Mouse (Mus musculus) retina, adult 2 months (tissue): ENCODE data around the gene Depdc1b.

Experiments used
- DNase-seq: peaks from one replicate; pipeline ENCODE4 v3.0.0-alpha.2; 2012; ENCODE audit warnings: low read depth, low spot score

Gene Depdc1b

DNA sequence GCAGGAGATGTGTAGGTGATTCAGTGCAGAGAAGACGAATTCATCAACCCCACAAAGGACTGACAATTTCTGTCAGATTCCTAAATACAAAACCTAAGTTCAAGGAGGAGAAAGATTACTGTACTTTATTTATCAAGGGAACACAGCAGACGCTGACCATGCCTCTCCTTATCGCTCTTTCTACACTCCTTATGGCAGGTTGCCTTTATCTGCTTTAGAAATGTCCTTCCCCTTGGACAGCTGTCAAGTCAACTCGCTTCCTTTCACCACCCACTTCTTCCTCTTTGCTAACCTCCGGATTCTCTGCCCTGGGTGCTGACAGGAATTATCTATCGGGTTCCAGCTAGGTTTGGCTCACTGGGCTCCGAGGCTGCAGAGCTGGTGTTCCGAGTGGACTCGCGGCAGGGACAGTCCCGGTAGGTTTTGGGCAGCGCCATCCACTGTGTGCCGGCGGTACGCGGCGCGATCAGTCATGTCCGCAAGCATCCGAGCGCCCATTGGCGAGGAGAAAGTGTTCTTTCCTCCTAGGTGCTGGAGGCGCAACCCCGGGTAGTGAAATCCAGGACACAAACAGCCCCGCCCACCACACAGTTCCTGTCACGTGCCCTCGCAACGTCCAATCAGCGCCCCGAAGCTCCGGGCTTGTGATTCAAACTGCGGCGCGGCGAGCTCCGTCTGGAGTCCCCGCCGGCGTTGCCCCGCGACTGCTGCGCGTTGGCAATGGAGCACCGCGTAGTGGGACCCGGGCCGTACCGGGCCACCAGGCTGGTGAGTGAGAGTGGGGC is at the start of gene Depdc1b:
Gene Depdc1b, plus strand, starts transcription at position 631 of the 785 bp plus-strand sequence.
- DNase-seq = peak; percentile 71

DNA sequence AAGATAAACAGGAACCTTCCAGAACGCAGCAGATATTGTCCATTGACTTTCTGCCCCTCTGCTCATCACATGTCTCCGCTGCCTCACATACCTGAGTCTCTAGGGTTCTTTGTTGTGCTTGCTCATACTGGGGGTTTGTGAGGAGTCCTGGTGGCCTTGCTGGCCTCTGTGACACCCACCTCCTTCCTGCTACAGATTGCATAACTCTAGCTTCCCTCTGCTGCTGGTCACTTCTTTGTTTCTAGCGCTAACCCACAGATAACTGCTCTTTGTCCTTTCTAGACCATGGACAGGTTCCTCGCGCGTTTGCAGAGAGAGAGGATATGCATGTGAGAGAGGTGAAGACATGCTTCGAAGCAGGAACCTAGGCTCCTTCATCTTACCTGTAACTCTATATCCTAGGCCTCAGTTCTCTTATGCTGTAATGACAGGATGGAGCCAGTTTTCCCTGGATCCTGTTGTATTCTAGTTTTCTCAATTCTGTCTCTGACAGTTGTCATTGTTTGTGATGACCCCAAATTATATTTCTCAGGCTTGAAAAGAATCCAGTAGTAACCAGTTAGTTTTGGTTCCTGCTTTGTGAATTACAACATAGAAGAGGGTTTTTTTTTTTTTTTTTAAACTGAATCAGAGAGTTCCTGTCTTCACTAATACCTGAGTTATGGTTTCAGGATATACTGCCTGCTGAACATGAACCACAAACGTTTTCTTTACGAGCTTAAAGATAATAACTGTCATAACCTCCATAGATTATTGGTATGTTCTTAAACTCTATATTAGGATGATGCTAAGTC is 48.1 kb upstream of the Depdc1b start:
- DNase-seq = no peak

DNA sequence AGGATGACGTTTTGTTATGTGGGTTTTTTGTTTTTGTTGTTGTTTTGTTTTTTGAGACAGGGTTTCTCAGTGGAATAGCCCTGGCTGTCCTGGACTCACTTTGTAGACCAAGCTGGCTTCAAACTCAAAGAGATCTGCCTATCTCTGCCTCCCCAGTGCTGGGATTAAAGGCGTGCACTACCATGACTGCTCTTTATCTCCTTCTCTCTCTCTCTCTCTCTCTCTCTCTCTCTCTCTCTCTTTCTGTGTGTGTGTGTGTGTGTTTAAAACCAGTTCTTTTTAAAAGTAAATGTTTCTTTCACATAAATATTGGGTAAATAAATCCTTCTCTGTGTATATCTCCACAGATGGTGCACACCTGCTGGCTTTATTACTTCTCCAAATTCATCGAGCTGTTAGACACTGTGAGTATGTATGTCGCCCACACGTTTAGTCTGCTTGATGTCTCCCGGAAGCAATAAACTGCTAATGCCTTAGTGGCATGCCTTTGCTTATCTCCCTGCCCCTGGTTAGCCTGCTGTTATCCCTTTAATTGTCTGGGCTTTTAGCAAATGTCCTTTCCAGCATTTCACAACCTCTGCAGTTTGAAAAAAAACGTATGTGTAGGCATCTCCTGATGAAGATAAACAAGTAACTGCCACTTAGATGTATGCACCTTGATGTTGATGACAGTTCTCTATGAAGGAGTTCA is 44.5 kb upstream of the Depdc1b start:
- no peak for DNase-seq

DNA sequence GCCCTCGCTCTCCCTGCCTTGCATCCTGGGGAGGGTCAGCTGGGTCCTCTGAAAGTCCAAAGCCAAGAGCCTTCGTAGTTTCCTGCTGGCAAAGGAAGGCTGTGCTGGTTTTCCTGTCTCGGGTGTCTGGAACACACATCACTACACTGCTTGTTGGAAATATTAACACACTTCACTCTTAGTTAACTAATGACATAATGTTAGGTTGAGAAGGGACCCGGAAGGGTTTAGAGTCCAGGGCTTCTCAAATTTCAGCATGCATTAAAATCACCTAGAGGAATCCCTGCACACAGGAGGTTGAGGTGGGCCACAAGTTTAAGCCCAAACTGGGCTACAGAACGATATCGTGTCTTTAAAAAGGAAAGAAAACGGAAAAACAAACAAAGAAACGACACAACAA is 43.8 kb upstream of the Depdc1b start:
- no peak for DNase-seq

DNA sequence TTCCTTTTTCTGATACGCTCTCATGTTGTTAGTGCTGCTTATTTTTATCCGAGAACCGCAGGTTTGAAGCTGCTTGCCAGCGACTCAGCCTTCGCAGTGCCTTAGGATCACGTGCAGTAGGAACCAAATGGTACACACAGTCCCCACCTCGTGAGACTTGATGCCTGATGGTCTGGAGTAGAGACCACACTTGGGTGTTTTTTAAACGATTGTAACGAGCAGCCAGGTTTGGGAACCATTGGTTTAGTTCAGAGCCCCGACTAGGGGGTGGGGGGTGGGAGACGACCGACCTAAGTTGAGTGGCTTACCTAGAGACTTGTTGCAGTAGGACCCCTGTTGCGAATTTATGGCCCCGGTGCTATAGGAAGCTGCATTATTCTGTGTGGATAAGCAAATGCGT is 43.1 kb upstream of the Depdc1b start:
- no peak for DNase-seq

DNA sequence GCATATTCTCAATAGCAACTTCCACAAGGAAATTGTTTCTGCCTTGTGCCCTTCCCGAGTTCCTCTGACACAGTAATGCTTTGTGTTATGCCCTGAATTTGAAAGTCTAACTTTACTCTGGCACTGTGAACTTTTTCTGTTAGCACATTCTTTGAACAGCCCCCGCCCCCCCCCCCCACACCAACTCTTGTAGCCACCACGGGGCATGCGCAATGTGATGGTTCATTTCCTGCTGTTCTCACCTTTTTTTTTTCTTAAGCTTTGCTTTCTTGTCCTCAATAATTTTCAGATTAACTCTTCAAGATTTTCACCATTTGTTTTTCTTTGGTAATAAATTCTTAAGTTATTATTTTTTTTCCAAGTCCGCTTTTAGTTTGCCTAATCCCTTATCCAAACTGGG is 42.7 kb upstream of the Depdc1b start:
- DNase-seq = no peak

DNA sequence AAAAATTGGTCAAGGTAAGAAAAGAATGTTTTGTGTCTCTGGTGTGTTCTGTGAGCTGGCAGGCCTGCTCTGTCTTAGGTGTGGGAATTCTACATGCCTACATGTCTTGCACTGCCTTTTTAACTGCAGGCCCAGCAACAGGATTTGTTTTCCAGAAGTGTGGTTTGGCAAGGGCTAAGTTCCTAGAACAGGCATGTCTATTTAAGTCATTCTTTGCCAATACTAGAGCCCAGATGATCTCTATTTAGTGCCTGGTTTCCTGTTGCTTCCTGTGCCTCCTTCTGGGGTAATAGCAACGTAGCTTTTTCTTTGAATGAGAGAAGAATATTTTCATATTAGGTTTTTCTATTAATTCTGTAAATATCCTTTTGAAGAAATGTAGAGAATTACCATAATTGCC is 39.6 kb upstream of the Depdc1b start:
- no peak for DNase-seq

DNA sequence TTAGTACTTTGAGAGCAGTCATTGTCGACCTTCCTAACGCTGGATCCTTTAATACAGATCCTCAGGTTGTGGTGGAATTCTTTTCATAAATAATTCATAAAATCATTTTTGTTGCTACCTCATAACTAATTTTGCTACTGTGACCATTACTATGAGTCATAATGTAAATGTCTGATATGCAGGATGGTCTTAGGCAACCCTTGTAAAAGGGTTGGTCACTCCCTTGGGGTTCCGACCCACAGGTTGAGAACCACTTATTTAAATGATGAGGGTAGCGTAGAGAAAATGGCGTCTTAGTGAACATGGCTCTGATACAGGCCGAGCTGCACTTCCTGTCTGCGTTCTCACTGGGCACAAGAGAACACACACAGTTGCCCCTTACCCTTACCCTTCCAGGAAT is 38.8 kb upstream of the Depdc1b start:
- no peak for DNase-seq

DNA sequence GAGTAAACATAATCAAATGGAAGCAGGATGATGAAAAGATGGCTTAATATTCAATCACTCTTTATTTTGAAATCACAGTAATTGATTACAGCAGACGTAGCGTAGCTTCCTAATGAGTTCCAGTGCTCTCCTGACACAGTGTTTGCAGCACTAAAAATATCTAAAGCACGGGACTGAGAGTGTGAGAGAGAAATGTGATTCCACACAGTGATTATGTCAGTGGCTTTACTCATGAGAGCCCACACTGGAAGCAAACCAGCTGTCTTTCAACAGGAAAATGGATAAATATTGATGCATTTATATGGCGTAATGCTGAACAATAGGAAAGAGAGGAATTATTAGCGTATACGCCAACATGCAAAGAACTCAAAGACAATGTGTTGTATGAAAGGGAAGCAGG is 37.5 kb upstream of the Depdc1b start:
- no peak for DNase-seq

DNA sequence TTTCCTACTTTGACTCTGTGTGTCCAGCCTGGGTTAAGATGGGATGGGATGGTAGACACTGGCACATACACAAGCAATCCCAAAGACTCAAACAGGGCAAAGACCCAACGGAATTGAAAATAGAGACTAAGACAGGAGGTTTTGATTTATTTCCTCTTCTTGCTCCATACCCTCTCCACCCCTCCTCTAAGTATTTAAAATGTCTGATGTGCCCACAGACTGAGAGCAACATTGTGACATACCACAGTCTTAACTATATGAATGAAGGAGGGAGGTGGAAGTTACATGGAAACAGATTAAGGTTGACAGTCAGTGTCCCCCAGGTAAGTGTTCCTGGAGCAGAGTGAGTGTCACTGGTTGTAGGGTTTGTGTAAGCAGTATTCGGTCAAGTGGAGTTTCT is 31.8 kb upstream of the Depdc1b start:
- DNase-seq = no peak

DNA sequence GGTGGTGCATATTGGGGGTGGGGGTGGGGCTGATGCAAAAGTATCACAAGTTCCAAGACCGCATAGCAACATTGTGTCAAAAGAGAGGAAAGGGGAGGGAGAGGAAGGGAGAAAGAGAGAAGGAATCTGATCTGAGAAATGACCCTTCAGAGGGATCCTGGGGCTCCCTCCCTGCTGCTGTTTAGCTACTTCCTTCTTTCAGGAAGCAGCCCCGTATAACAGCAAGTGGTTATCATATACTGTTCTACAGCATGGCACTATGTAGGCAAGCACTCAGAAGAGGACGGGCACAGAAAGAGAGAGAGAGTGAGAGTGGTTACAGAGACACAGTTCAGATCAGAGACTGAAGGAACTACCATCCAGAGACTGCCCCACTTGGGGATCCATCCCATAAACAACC is 28.2 kb upstream of the Depdc1b start:
- DNase-seq = no peak

DNA sequence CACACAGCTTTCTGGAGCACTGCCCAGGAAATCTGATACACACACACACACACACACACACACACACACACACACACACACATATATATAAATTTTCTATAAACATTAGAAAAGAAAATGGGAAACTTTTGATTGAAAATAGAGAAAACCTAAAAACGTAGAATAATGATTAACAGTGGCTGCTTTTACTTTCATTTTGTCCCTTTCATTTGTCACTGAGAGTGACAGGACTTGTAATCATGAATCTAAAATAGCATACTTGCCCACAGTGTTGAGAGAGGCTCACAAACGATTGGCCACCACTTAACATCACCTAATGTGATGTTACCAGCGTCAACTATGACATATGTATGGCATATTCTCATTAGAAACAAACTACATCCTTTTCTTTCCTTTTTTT is 26.7 kb upstream of the Depdc1b start:
- DNase-seq = no peak

DNA sequence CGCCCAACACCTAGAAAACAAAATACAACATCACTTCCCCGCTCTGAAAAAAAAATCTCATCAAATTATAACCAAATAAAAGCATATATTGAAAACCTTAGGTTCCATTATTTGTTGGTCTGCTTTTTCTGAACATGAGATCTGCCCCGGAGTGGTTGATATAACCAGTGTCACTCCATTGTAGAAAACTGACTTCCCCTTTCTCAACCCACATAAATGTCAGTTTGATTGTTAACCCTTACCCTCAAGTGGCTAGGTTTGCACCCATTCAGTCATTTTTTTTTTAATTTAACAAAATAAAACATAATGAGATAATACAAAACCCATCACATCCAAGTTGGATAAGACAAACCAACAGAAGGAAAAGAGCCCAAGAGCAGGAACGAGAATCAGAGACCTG is 25.8 kb upstream of the Depdc1b start:
- DNase-seq = no peak

DNA sequence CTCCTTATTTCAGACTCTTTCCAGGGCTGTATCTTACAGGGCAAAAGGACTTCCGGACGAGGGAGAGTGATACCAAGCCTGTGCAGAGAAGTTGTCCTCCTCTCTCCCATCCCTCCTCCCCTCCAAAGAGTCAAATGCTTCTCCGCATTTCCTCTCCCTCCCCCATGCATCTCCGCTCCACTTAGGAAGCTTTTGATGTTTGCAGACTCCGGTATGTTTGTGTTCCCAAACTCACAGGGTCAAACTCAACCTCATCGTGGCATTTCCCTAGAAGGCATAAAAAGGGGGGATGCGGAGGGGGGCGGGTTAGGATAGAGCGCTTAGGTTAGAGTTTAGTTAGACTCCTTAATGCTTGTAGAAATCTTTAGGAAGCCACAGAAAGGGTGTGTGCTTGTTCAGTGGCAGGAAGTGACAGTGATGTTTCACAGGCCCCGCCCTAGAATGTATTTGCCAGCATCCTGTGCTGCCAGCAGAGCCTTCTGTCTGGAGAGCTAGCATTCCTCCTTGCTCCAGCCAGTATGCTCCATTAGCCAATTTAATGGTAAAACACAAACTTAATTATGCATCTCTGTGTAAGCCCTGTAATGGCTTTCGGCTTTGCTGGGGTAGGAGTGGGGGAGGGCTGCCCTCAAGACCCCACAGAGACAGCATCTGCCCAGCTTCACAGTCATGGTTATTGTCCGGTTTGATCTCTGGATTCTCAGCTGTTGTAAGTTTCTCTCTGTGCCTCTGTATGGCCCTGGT is 18.6 kb upstream of the Depdc1b start:
- DNase-seq = no peak

DNA sequence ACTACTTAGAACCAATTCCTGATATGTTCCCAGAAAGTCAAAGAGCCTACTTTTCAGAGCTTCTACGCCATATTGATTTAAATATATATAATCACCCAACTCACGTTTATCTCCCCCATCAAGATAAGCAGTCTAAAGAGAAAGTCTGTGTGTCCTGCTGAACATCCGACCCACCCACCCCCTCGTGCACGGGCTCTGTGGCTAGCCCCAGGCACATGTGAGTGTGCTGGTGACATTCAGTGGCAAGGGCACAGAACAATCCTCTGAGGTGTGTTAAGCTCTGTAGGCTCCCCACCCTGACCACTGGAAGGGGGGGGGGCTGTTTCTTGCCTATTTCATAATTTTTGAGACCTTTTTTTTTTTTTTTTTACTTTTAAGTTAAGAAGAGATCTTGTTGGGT is 17.9 kb upstream of the Depdc1b start:
- DNase-seq = no peak

DNA sequence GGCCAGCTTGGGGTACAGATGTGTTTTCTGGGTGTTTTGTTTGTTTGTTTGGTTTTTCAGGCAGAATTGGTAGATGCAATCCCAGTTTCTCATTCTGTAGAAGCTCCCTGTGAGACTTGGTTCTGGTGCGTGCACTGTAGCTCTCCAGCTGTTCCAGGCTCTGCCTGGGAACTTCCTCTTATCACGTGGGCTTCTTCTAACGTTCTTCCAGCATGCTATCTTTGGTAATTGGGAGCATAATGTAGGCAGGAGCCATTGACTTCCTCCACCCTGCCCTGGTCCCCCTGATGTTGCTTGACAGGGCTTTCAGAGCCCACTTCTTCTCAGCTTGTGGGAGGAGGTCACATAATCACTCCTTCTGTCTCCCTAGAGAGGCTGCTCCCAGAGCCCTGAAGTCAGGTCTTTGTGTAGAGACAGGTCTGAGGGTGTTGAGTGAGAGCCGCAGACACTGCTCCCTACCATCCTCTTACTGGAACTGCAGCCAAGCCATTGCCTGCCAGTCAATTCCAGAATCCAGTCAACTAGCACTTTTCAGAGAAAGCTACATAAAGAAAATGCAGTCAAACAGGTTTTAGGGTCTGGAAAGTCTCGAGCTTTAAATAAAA is 15.7 kb upstream of the Depdc1b start:
- DNase-seq = no peak

DNA sequence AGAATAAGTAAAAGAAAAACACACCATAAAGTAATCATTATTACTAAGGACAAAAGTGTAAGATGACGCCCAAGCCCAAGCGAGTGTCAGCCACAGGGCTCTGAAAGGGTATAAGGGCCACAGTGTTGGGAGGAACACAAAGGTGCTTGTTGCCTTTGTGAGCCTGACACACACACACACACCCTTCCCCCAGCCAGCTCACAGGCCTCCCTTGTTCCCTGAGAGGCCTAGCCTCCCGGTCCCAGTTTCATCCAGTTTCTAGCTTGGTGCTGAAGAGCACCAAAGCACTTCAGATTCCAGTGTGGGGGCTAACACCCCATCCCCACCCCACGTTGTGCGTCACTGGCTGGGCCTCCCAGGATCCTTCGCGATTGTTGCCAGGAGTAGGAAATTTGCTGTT is 14.7 kb upstream of the Depdc1b start:
- DNase-seq = no peak

DNA sequence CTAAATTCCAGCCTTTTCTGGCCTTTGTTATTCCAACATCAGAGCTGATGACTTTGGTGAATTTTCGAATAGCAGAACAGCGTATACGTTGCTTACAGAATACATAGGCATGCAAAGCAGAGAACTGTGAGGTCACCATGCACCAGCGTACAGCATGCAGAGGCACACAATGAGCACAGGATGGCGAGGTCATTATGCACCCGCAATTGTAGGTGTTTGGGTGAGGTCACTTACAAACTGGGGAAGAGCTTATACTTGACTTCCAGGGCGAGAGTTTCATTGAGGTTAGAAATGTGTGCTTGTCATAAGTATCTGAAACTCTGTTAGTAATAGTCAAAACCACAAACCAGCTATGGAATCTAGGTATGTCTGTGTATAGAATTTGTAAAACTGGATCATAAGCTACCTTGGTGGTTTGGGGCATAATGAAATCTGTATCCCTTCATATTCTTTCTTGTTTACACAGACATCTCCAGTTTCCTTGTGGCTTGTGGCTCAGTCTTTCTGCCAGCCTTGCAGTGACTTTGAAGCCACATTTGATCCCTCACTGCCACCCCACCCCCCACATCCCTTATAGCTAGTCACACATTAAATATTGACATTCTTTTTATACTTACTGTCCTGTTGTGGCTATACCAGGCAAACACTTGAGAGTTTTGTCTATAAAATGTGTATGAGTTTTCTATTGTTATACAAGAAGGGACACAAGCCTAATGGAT is 13.0 kb upstream of the Depdc1b start:
- no peak for DNase-seq

DNA sequence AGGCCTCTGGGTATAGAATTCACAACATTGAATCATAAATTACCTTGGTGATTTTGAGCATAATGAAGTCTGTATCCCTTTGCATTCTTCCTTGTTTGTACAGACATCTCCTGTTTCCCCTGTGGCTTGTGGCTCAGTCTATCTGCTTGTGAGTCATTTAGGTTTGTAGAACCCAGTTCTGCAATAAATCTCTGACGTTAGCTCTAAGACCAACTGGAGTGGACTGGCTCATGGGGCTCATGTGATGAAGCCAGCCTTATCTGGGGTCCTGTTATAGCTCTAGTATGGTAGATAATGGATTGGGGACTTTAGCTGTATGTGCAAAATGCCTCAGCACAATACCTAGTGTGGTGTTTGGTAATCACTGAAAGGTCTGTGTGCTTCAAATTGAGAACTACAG is 12.3 kb upstream of the Depdc1b start:
- DNase-seq = no peak

DNA sequence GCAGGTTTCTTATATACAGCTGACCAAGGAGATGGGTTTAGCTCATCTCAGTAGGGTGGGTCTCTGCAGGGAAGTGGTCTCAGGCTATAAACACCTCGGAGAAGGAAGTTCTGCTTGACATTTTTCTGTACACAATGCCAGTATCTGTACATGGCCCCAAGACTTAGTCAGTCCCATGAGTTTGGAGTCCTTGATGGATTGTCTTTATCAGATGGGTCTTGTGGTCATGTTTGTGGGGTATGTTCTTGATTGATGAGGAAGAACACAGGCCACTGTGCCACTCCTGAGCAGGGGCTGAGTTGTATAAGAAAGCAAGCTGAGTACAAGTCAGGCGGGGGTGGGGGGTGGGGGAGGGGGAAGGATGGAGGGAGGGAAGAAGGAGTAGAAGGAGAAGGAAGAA is 11.5 kb upstream of the Depdc1b start:
- DNase-seq = no peak

DNA sequence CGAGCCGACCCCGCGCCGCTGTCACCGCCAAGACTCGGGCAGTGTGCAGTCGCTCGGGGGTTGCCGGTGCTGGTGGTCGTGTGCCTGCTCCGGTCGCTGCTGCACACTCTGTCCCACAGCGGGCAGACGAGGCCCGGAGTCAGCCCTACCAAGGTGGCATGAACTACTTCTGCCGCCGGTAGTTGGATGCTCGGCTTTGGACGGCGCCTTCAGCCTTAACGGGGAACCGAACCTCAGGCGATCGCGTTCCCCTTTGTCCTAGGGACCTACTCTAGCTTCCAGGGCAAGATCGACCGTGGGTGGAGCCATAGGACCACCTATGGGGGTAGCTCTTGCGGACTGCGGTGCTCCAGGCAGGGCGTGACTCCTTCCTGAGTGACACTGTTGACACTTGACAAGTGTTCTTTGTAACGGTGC is 363 bp downstream of the Depdc1b start:
- DNase-seq = no peak
